Mouse (Mus musculus) CD4-positive helper T cell, adult 2 months (primary cell): ENCODE measurements around the gene Pbx2.
A peak's percentile ranks its signal among the peaks of the same experiment; 100 is the strongest.

Experiments used
- DNase-seq: peaks from one replicate; pipeline ENCODE4 v3.0.0-alpha.2; 2012; ENCODE audit warnings: low read depth, missing footprints, low spot score

Pbx2 gene

DNA sequence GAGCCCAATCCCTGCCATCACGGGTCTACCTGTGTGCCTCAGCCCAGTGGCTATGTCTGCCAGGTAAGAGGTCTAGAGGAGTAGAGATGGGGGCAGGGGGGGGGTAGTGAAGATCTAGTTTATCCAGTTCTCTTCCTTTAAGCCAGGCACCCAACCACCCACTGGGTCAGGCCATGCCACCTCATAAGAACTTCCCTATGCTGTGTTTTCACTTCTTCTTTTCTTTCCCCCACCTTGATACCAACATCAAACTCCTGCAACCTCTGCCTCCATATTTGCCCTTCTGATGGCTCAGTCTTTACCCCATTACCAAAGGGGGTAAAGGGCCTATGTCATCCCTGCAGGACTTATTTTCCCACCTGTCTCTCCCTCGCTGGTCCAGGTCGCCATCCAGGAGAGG lies 13.0 kb upstream of the Pbx2 start:
- DNase-seq, result no peak

DNA sequence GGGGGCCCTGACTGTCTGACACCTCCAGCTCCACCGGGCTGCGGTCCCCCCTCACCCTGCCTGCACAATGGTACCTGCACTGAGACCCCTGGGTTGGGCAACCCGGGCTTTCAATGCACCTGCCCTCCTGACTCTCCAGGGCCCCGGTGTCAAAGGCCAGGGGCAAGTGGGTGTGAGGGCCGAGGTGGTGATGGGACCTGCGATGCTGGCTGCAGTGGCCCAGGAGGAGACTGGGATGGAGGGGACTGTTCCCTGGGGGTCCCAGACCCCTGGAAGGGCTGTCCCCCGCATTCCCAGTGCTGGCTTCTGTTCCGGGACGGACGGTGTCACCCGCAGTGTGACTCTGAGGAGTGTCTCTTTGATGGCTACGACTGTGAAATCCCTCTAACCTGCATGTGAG lies 8.5 kb upstream of the Pbx2 start:
- no peak for DNase-seq

DNA sequence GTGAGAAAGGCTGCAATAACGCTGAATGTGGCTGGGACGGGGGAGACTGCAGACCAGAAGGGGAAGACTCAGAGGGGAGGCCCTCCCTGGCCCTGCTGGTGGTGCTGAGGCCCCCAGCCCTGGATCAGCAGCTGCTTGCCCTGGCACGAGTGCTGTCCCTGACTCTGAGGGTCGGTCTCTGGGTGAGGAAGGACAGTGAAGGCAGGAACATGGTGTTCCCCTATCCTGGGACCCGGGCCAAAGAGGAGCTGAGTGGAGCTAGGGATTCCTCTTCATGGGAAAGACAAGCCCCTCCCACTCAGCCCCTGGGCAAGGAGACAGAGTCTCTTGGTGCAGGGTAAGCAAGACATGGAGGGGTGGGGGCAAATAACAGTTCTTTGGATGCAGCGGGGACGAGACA lies 7.7 kb upstream of the Pbx2 start:
- no peak for DNase-seq

GRCm38 (mm10) chr17:34583819-34584218 lies 7.2 kb upstream of the Pbx2 start:
- no peak for DNase-seq

DNA sequence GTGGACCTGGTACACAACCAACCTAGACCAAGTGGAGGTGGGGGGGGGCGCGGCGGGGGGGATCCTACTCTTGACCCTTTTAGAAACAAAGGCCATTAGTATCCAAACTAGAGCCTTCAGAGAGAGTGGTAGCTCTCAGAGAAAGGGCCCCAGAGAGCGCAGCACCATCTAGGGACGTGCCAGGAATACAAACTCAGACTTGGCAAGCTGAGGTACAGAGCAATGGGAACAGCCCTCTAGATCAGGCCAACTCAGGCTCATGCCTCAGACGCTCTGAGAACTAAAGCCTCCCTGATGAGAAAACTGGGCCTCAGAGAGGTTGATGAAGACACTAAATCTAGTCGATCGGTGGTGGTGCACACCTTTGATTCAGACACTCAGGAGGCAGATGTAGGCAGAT lies 5.9 kb upstream of the Pbx2 start:
- no peak for DNase-seq

- DNase-seq, result peak; percentile 13
Observed at GRCm38 (mm10) chr17:34585877-34586771, 4.9 kb upstream of the Pbx2 start.

GRCm38 (mm10) chr17:34586796-34587422 lies 4.2 kb upstream of the Pbx2 start:
- peak; percentile 81 for DNase-seq

DNA sequence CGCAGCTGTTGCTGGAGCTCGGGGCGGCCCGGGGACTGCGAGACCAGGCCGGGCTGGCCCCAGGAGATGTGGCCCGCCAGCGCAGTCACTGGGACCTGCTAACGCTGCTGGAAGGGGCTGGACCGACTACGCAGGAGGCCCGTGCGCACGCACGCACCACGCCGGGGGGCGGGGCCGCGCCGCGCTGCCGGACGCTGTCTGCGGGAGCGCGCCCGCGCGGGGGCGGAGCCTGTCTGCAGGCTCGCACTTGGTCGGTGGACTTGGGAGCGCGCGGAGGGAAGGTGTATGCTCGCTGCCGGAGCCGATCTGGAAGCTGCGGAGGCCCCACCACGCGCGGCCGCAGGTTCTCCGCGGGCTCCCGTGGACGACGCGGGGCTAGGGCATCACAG lies 3.6 kb upstream of the Pbx2 start:
- peak; percentile 97 for DNase-seq

DNA sequence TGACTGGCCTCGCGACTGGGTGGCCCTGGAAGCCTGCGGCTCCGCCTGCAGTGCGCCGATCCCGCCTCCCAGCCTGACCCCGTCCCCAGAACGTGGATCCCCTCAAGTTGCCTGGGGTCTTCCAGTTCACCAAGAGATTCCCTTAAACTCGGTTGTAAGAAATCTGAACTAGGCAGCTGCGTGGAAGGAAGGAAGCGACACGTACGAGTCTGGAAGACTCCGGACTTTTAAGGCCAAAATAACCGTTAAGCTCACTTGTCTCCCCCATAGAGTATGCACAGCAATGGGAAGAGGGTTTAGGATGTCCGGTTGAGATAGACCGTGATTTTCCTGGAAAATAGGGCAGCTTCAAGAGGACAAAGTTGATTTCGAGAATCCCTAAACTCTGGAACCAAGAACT lies 3.3 kb upstream of the Pbx2 start:
- DNase-seq, result no peak

DNA sequence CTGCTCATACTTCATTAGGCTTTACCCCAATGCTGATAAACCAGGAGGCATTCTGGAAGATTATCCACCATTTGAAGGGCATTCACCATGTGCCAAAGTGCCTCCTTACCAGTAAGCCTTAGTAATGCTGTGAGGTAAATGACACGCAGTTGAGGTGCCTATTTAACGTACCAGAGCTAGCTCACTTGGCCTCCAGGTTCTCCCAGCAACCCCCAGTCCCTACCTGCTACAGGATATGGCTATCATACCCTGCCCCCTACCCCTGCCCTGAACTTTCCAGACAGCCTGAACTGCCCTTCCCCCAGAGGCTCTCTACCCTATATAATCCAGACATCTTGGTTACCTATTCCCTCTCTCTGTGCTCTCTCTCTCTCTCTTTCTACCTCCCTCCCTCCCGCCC lies 2.3 kb upstream of the Pbx2 start:
- peak; percentile 35 for DNase-seq

DNA sequence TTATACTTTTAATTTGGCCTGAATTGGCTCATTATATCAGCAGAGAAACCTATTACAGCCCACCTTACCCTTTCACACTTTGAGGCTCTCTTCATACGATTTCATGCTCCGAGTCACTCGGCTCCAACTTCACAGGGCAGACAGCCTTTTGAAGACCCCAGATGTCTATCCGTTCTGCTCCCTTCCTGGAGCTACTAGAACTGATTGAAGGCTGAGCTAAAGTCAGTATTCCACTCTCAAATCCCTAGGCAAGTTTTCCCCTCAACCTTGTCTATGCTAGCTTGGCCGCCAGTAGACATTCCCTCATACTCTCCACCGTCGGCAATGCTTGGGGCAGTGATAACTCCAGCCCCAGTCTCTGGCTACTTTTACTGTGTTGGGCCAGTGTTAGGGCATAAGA lies 1.9 kb upstream of the Pbx2 start:
- peak; percentile 17 for DNase-seq

DNA sequence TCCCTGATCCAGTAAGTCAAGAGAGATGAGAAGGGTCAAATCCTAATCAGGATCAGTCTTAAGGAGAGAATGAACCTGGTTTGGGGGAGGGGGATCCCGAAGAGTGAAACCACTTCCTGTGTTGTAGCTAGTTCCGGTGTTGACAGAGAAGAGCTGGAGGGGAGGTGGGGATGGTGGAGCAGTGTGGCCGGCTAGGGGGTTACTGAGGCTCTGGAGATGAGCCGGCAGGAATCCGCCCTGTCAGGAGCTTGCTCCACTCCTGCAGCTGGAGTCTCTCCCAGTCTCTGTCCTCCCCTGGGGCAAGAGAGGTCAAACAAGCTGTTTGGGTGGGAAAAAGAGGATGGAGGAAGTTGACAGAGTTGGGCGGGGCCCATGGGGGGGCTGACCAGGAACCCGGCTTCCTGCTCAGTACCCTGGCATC lies 1.4 kb upstream of the Pbx2 start, which contains the start of gene Gpsm3:
Gpsm3 (plus strand) TSS at position 126 of the 421 bp plus-strand sequence.
- DNase-seq, result peak; percentile 77

DNA sequence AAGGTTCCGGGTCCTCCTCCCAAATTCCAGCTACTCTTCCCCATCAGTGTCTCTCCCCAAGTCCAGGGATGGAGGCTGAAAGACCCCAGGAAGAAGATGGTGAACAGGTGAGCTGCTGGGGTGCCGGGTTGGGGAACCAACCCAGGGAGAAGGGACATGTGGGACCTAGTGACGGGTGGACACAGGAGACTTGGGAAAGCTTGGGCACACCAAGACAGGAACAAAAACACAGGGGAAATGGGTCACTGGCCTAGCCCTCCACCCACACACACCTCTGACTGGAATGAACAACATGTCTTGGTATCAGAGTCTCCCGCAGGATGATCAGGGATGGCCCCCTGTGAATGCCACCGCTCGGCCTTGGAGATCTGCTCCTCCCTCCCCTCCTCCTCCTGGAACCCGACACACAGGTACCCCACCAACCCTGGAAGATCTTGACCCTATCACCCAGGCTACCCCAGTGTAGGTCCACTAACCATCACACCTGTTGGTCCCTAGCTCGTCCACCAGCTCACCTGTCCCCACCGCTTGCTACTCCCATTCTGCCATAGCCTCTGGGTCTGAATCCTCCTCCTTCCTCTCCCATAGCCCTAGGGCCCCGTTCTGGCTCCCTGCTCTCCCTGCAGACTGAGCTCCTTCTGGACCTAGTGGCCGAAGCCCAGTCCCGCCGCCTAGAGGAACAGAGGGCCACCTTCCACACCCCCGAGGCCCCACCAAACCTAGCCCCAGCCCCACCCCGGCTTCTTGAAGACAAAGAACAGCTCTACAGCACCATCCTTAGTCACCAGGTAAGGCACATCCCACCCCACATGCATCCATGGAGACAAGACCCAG lies 695 bp upstream of the Pbx2 start:
- DNase-seq, result no peak

DNA sequence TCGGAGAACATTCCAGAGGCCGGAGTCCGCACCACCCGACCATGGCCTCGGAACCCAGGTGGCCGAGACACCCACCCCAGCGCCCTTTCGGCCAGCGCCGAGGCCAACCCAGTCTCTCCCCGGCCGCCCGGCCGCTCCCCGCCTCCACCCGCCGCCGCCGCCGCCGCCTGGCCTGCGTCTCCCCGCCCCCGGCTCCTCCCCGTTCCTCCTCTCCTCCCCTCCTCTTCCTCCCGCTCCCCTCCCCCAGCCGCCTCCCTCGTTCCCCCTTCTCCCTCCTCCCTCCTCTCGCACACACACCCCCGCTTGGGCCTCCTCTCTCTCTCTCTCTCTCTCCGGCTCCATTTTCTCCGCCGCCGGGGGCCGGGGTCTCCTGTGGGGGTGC lies 919 bp downstream of the Pbx2 start:
- peak; percentile 89 for DNase-seq

- DNase-seq, result peak; percentile 20
Observed at GRCm38 (mm10) chr17:34592581-34593549, 1.8 kb downstream of the Pbx2 start.

DNA sequence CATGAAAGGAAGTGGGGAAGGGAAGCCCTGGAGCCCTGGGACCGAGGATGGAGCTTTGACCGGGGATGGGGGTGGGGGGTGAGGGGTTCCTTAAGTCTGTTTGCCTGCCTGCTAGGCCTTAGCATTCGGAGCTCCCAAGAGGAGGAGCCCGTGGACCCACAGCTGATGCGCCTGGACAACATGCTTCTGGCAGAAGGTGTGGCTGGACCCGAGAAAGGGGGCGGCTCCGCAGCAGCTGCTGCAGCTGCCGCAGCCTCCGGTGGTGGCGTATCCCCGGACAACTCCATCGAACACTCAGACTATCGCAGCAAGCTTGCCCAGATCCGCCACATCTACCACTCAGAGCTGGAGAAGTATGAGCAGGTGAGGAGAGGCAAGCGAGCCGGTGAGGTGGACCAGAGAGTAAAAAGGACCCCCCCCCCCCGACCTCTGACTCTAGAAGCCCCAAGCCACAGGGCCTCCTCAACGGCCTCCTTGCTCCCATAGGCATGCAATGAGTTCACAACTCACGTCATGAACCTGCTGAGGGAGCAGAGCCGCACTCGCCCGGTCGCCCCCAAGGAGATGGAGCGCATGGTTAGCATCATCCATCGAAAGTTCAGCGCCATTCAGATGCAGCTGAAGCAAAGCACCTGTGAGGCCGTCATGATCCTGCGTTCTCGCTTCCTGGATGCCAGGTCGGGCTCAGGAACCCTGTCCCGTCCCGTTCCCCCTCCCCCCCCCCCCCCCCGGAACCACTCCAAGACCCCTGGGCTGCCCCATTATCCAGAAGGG lies 2.9 kb downstream of the Pbx2 start:
- DNase-seq, result no peak

GRCm38 (mm10) chr17:34596098-34596497 lies 5.0 kb downstream of the Pbx2 start:
- DNase-seq, result no peak

- DNase-seq, result no peak
Observed at GRCm38 (mm10) chr17:34597566-34598095, 6.6 kb downstream of the Pbx2 start, which contains the start of gene Ager. TSS of gene Ager (plus strand) at chr17:34597862.

DNA sequence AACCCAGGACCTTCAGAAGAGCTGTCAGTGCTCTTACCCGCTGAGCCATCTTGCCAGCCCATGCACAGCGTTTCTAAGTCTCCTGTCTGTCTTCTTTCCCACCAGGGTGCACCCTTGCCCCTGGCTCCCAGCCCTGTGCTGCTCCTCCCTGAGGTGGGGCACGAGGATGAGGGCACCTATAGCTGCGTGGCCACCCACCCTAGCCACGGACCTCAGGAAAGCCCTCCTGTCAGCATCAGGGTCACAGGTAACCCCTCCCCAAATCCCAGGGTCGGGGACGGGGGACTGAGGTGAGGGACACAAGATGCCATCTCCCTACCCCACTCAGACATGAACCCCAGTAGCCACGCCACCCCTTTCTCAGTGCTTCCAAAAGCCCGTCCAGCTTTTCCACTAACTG lies 8.8 kb downstream of the Pbx2 start:
- no peak for DNase-seq

DNA sequence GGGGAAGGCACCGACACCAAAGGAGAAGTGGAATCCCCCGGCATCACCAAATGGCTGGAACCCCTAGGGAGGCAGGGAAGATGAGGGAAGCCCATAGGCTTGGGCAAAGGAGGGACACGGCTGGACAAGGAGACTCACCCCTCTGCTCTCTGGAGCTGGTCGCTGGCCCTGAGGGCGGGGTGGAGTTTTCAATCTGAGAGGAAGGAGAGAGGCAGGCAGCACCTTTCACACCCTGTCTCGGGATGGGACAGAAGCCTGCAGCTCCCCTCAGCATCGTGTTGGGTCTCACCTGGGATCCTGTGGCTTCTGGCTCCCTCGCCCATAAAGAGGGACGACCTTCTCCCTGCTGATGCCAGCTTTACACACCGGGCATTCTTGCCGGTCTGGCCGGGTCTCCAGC lies 10.7 kb downstream of the Pbx2 start:
- no peak for DNase-seq
